Mouse (Mus musculus): ENCODE data around the gene Pfkfb3. TPM values are rescaled to one million over a fixed set of nuclear protein-coding genes. Genes with fewer than 3 reads are reported as not detected.

The Pfkfb3 gene
- polyA plus RNA-seq, 1 experiment from 2014 or later: 12.2 TPM

DNA sequence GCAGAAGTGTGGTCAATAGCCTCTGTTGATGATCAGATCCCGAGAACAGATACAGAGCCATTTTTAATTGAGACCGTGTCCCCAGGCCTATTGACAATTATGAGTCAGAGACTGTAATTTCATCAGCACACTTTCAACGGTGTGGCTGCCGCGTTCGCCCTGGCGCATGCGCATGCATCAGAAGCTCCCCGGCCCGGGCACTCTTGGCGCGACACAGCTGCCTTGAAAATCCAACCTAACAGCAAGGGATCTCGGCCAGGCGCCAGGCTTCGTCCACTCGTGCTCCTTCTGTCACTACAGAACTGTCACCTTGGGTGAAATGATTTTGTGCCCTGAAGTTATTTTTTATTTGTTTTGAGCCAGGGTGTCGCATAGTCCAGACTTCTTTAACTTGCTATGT is 9.4 kb upstream of the Pfkfb3 start:
- no peak overlapping the region for H3K4me2 ChIP-seq (ENCODE audit: low read depth, low read length)
- H3K4me3 ChIP-seq (ENCODE audit: low read depth, low read length): no peak overlapping the region
- no peak overlapping the region for H3K27ac ChIP-seq (replicated peaks; ENCODE audit: low read depth, low read length)
- DNase-seq (ENCODE audit: low spot score) (no peak), ATAC-seq (replicated peaks; ENCODE audit: insufficient number of reproducible peaks, low FRiP score, low TSS enrichment, low read depth) (no peak)
- no peaks in the 10 kb centered on the region for H3K27me3 ChIP-seq (ENCODE audit: control insufficient read depth, insufficient read depth, low read length)
- H3K4me1 ChIP-seq (ENCODE audit: control insufficient read depth, insufficient read depth, low read length): no peaks in the 10 kb centered on the region
- H3K9me3 ChIP-seq (replicated peaks; ENCODE audit: control insufficient read depth, low read length): no peaks in the 10 kb centered on the region
- WGBS: 95% methylated on average over 17 of the region's 17 CpGs
- H3K9ac ChIP-seq (replicated peaks; ENCODE audit: low read length): no peak overlapping the region
- H3K36me3 ChIP-seq (replicated peaks; ENCODE audit: control insufficient read depth, insufficient read depth, low read depth, low read length): no peaks in the 10 kb centered on the region

GRCm38 (mm10) chr2:11558654-11559053 is 4.8 kb upstream of the Pfkfb3 start:
- Histone ChIP-seq H3K36me3 (replicated peaks; ENCODE audit: control insufficient read depth, insufficient read depth, low read depth, low read length) (no peaks in the 10 kb centered on the region), H3K4me2 (ENCODE audit: low read depth, low read length) (no peak overlapping the region), H3K9me3 (replicated peaks; ENCODE audit: control insufficient read depth, low read length) (no peaks in the 10 kb centered on the region), H3K9ac (replicated peaks; ENCODE audit: low read length) (no peak overlapping the region), H3K27me3 (ENCODE audit: control insufficient read depth, insufficient read depth, low read length) (peaks cover 5% of the 10 kb centered on the region), H3K4me3 (ENCODE audit: low read depth, low read length) (no peak overlapping the region), H3K27ac (replicated peaks; ENCODE audit: low read depth, low read length) (no peak overlapping the region), H3K4me1 (ENCODE audit: control insufficient read depth, insufficient read depth, low read length) (no peaks in the 10 kb centered on the region)
- WGBS: 87% methylated on average over 7 of the region's 7 CpGs
- DNase-seq (ENCODE audit: low spot score): no peak
- ATAC-seq (replicated peaks; ENCODE audit: insufficient number of reproducible peaks, low FRiP score, low TSS enrichment, low read depth): no peak

DNA sequence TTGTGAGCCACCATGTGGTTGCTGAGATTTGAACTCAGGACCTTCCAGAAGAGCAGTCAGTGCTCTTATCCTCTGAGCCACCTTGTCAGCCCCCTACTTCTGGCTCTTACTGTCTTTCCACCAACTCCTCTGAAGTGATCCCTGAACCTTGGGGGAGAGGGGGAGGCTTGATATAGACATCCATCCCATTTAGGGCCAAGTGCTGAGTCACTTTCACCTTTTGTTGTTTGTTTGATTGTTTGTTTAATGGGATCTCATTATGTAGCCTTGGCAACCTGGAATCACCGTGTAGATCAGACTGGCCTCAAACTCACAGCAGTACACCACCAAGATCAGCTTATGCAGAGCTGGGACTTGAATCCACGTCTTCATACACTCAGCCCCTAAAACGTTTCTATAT is 3.4 kb upstream of the Pfkfb3 start:
- Histone ChIP-seq H3K4me3 (ENCODE audit: low read depth, low read length) (no peak overlapping the region), H3K9ac (replicated peaks; ENCODE audit: low read length) (no peak overlapping the region), H3K9me3 (replicated peaks; ENCODE audit: control insufficient read depth, low read length) (no peaks in the 10 kb centered on the region), H3K4me2 (ENCODE audit: low read depth, low read length) (no peak overlapping the region), H3K4me1 (ENCODE audit: control insufficient read depth, insufficient read depth, low read length) (no peaks in the 10 kb centered on the region), H3K27me3 (ENCODE audit: control insufficient read depth, insufficient read depth, low read length) (peaks cover 17% of the 10 kb centered on the region), H3K27ac (replicated peaks; ENCODE audit: low read depth, low read length) (no peak overlapping the region), H3K36me3 (replicated peaks; ENCODE audit: control insufficient read depth, insufficient read depth, low read depth, low read length) (no peaks in the 10 kb centered on the region)
- ATAC-seq (replicated peaks; ENCODE audit: insufficient number of reproducible peaks, low FRiP score, low TSS enrichment, low read depth) (no peak), DNase-seq (ENCODE audit: low spot score) (no peak)
- WGBS: 73% methylated on average over 3 of the region's 3 CpGs

DNA sequence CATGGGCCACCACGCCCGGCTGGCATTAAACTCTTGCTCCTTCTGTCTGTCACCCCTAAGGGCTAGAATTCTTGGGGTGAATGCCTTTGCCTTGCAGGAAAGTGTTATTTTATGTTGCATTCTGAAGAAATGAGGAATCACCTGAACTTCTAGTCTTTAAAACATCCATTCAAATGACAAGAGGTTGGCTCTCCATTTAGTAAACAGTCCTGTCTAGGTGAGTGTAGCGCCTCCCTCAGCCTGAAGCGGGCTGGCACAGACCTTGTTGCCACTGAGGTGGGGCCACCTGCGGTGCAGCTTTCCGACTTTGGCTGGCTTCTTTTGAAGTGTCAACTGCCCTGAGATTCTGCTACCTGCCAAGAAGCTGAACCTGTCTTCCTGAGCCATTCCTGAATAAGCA is 1.4 kb upstream of the Pfkfb3 start:
- peaks cover 21% of the 10 kb centered on the region for H3K27me3 ChIP-seq (ENCODE audit: control insufficient read depth, insufficient read depth, low read length)
- no peak overlapping the region for H3K9ac ChIP-seq (replicated peaks; ENCODE audit: low read length)
- no peak overlapping the region for H3K4me2 ChIP-seq (ENCODE audit: low read depth, low read length)
- no peaks in the 10 kb centered on the region for H3K4me1 ChIP-seq (ENCODE audit: control insufficient read depth, insufficient read depth, low read length)
- H3K4me3 ChIP-seq (ENCODE audit: low read depth, low read length): no peak overlapping the region
- no peaks in the 10 kb centered on the region for H3K9me3 ChIP-seq (replicated peaks; ENCODE audit: control insufficient read depth, low read length)
- ATAC-seq (replicated peaks; ENCODE audit: insufficient number of reproducible peaks, low FRiP score, low TSS enrichment, low read depth): no peak
- no peak for DNase-seq (ENCODE audit: low spot score)
- 42% methylated on average over 6 of the region's 6 CpGs for WGBS
- H3K36me3 ChIP-seq (replicated peaks; ENCODE audit: control insufficient read depth, insufficient read depth, low read depth, low read length): no peaks in the 10 kb centered on the region
- H3K27ac ChIP-seq (replicated peaks; ENCODE audit: low read depth, low read length): no peak overlapping the region

DNA sequence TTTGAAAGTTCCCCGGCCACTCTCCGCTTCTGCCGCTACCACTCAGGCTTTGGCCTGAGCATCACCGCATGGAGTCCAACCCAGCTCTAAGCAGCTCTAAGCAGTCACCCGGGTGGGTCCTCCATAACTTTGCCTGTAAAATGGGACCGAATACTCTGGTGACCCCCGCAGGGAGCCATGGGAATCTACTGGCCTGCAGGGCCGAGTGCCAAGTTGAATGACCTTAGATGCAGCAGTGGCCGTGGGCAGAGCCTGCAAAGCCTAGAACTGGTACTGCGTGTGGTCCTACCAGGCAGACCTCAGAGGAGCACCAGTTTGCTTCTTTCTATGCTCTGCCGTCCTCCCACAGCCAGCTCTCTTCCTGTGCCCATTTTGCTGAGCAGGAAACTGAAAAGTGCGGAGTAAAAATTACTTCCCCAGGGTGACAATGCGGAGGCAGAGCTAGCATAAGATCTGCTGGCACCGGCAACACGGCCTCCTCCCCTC is 868 bp downstream of the Pfkfb3 start:
- Histone ChIP-seq H3K4me3 (ENCODE audit: low read depth, low read length) (peak overlapping the region; percentile 47), H3K9ac (replicated peaks; ENCODE audit: low read length) (peak overlapping the region; percentile 60), H3K27me3 (ENCODE audit: control insufficient read depth, insufficient read depth, low read length) (peaks cover 21% of the 10 kb centered on the region), H3K4me1 (ENCODE audit: control insufficient read depth, insufficient read depth, low read length) (no peaks in the 10 kb centered on the region), H3K27ac (replicated peaks; ENCODE audit: low read depth, low read length) (no peak overlapping the region), H3K36me3 (replicated peaks; ENCODE audit: control insufficient read depth, insufficient read depth, low read depth, low read length) (no peaks in the 10 kb centered on the region), H3K9me3 (replicated peaks; ENCODE audit: control insufficient read depth, low read length) (no peaks in the 10 kb centered on the region), H3K4me2 (ENCODE audit: low read depth, low read length) (peak overlapping the region; percentile 88)
- WGBS: 4% methylated on average over 15 of the region's 15 CpGs
- ATAC-seq (replicated peaks; ENCODE audit: insufficient number of reproducible peaks, low FRiP score, low TSS enrichment, low read depth): no peak
- DNase-seq (ENCODE audit: low spot score): peak; percentile 5

DNA sequence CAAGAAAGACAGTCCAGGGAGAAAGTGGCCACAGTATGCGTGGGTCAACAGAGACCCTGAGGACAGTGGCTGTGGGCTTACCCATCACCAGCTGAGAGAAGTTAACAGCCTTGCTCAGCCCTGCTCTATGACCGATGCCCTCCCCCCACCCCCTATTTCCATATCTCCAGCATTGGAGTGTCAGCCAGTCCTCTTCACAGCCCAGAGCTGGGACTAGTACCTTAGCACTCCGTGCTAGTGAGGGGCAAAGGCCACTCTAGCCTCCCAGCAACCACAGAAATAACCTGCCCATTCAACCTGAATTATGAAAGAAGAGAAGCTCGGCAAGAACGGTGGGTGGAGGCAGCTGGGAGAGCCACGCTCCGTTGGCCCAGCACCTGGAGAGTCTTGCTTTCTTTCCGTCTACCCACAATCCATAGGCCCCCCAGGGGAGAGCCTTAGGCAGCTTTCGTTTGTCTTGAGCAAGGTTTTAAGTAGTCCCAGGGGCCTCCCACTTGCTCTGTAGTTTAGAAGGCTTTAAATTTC is 1.5 kb downstream of the Pfkfb3 start:
- peak; percentile 12 for DNase-seq (ENCODE audit: low spot score)
- no peak; the same call in 1 of the 2 replicates for ATAC-seq (replicated peaks; ENCODE audit: insufficient number of reproducible peaks, low FRiP score, low TSS enrichment, low read depth)

GRCm38 (mm10) chr2:11551726-11552125 is 2.2 kb downstream of the Pfkfb3 start:
- H3K36me3 ChIP-seq (replicated peaks; ENCODE audit: control insufficient read depth, insufficient read depth, low read depth, low read length): no peaks in the 10 kb centered on the region
- no peak overlapping the region for H3K27ac ChIP-seq (replicated peaks; ENCODE audit: low read depth, low read length)
- no peak overlapping the region for H3K4me3 ChIP-seq (ENCODE audit: low read depth, low read length)
- H3K4me2 ChIP-seq (ENCODE audit: low read depth, low read length): no peak overlapping the region
- 29% methylated on average over 1 of the region's 1 CpGs for WGBS
- ATAC-seq (replicated peaks; ENCODE audit: insufficient number of reproducible peaks, low FRiP score, low TSS enrichment, low read depth) (no peak), DNase-seq (ENCODE audit: low spot score) (no peak)
- H3K4me1 ChIP-seq (ENCODE audit: control insufficient read depth, insufficient read depth, low read length): no peaks in the 10 kb centered on the region
- H3K9ac ChIP-seq (replicated peaks; ENCODE audit: low read length): no peak overlapping the region
- H3K27me3 ChIP-seq (ENCODE audit: control insufficient read depth, insufficient read depth, low read length): peaks cover 21% of the 10 kb centered on the region
- H3K9me3 ChIP-seq (replicated peaks; ENCODE audit: control insufficient read depth, low read length): no peaks in the 10 kb centered on the region

More for the DNA sequence above, 1.5 kb downstream of the Pfkfb3 start:
- Histone ChIP-seq H3K36me3 (replicated peaks; ENCODE audit: control insufficient read depth, insufficient read depth, low read depth, low read length) (no peaks in the 10 kb centered on the region), H3K4me1 (ENCODE audit: control insufficient read depth, insufficient read depth, low read length) (no peaks in the 10 kb centered on the region), H3K4me2 (ENCODE audit: low read depth, low read length) (0 out of 2 replicates have a peak overlapping the region, but pooled peaks have one; percentile 7), H3K27ac (replicated peaks; ENCODE audit: low read depth, low read length) (no peak overlapping the region), H3K9me3 (replicated peaks; ENCODE audit: control insufficient read depth, low read length) (no peaks in the 10 kb centered on the region), H3K9ac (replicated peaks; ENCODE audit: low read length) (no peak overlapping the region), H3K4me3 (ENCODE audit: low read depth, low read length) (no peak overlapping the region; the same call in 1 of the 2 replicates), H3K27me3 (ENCODE audit: control insufficient read depth, insufficient read depth, low read length) (peaks cover 21% of the 10 kb centered on the region)
- 3% methylated on average over 9 of the region's 9 CpGs for WGBS

- DNase-seq (ENCODE audit: low spot score): no peak
- Histone ChIP-seq H3K36me3 (replicated peaks; ENCODE audit: control insufficient read depth, insufficient read depth, low read depth, low read length) (no peaks in the 10 kb centered on the region), H3K27me3 (ENCODE audit: control insufficient read depth, insufficient read depth, low read length) (peaks cover 16% of the 10 kb centered on the region), H3K4me1 (ENCODE audit: control insufficient read depth, insufficient read depth, low read length) (no peaks in the 10 kb centered on the region), H3K27ac (replicated peaks; ENCODE audit: low read depth, low read length) (no peak overlapping the region), H3K9ac (replicated peaks; ENCODE audit: low read length) (no peak overlapping the region), H3K4me3 (ENCODE audit: low read depth, low read length) (no peak overlapping the region), H3K4me2 (ENCODE audit: low read depth, low read length) (no peak overlapping the region), H3K9me3 (replicated peaks; ENCODE audit: control insufficient read depth, low read length) (no peaks in the 10 kb centered on the region)
- ATAC-seq (replicated peaks; ENCODE audit: insufficient number of reproducible peaks, low FRiP score, low TSS enrichment, low read depth): no peak
- WGBS: 91% methylated on average over 10 of the region's 10 CpGs
Observed at GRCm38 (mm10) chr2:11548508-11548907, 5.4 kb downstream of the Pfkfb3 start.
